Mouse (Mus musculus) megakaryocyte, embryonic 14.5 days (primary cell): ENCODE measurements around the gene Tekt4.

ENCODE experiments used
- FLI1 ChIP-seq: IDR thresholded peaks from 2 replicates; pipeline ENCODE4 v1.6.1; 2012; ENCODE audit warnings: low read length, inconsistent platforms, mixed read lengths
- GATA1 ChIP-seq: IDR thresholded peaks from 3 replicates; pipeline ENCODE4 v1.6.1; 2012; ENCODE audit warnings: mixed read lengths, low read length, inconsistent platforms, borderline replicate concordance

DNA sequence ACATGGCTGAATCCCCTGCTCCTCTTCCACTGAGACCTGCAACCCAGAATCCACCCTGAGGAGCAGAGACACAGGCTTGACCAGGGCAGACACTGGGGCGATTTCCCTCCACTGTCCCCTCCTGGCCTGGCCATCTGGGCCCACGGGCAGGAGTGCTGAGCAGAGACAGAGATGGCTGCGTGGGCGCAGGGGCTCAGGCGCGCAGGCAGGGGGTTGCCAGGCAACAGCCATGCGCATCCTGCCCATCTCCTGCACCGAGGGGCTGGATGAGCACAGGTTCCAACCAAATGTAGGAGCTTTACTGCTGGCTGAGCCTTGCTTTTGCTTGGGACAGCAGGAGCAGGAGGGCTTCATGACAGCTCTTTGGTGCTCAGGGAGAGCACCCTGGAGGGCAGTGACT lies 2.1 kb downstream of the Tekt4 start:
- TF ChIP-seq GATA1 (no peak), FLI1 (no peak)
